Mouse (Mus musculus): Measurements from ENCODE around the gene Ankib1.

DNA sequence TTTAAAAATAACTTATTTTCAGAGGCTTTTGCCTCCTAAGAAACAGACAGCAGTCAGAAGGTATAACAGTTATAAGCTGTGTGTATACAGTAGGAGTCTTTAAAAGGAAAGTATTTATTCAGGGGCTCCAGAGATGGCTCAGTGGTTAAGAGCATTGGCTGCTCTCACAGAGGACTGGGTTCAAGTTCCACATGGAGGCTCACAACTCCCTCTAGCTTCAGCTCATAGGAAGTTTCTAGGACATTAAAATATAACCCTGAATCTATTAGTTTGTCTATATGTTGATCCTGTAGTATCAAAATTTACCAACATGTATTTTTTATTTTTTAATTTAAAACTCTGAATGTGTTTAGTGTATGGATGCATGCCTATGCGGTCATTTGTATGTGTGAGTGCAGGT, 5.7 kb upstream of the Ankib1 start:
- TF ChIP-seq POLR2A (IDR thresholded peaks at IDR 0.05; ENCODE audit: control insufficient read depth, extremely low read depth, insufficient read depth, low read length, poor library complexity) (no peak), CTCF (IDR thresholded peaks at IDR 0.05; ENCODE audit: borderline replicate concordance, control insufficient read depth, extremely low read depth, insufficient read depth, low read length, poor library complexity) (no peak)
